Mouse (Mus musculus) embryonic fibroblast, embryonic 13.5 days (primary cell): ENCODE measurements around the gene Idh3g.

Experiments used
- CTCF ChIP-seq: IDR thresholded peaks from 2 replicates; pipeline ENCODE4 v1.5.1; 2011; ENCODE audit warnings: mild to moderate bottlenecking, control low read depth, low read length, moderate library complexity, borderline replicate concordance; ENCODE audit not compliant: insufficient read depth
- POLR2A ChIP-seq: IDR thresholded peaks from 2 replicates; pipeline ENCODE4 v1.6.1; 2011; ENCODE audit warnings: low read depth, mild to moderate bottlenecking, control low read depth, low read length, moderate library complexity

GRCm38 (mm10) chrX:73758611-73759290 lies 27.9 kb downstream of the Idh3g start:
- TF ChIP-seq POLR2A, result no peak
- TF ChIP-seq CTCF, result no peak
